In the genomic region with DNA sequence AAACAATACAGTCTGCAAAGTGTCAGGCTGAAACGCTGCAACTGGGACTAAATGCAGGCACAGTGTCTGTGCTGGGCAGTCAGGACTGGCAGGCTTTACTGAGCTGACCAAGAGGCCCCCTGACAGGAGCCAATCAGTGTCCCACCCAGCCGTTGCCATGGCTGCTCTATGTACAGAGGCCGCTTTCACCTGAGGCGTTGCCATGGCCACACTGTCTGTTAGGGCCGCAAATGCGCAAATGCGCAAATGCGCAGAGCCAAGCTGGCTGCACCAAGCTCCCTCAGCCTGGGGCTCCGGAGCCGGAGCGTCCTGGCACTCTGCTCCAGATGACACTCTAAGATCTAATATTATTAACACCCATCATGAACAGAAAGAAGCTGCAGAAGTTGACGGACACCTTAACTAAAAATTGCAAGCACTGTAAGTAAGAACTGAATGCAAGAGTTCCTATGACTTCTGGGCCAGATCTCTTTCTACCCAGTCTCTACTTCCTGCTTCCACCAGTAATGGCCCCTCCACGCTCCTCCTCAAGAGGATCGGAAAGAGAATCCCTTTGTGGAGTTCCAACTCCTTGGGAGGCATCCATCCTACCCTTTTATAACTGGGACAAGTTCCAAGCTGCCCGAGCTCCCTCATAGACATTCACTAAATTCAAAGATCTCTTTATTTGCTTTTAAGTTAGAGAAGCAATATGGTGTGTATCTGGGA, we compare ENCODE assay signal across 9 mouse cellular contexts. TPM values are rescaled to one million over a fixed set of nuclear protein-coding genes. Genes with fewer than 3 reads are reported as not detected.
A peak's percentile ranks its signal among the peaks of the same experiment; 100 is the strongest.
DNase-seq lines count a peak whose midpoint lies in the region; ATAC-seq lines count a peak whose summit lies in the region.
"Had no signal": no experiment of that assay in that cellular context is flagged by ENCODE, and none has a peak within 500 bp of the region (broad histone marks: within the 10 kb centered on the region; RNA-seq: fewer than 3 reads in every experiment).

Gene Efcab1, plus strand, starts transcription at position 214 of the 708 bp plus-strand sequence.

- DNase-seq in cerebellum, postnatal 14 days = peak; percentile 54 to 55
- no peak for DNase-seq in cerebellum, adult 9-10 months
- DNase-seq in adrenal gland, postnatal 25 days = peak; percentile 4
- peak; percentile 48 to 52 for DNase-seq in frontal cortex, postnatal 14 days (ENCODE audit: low spot score in 2 of 2)
- peak; percentile 13 to 38 for DNase-seq in left cerebral cortex, adult 8-10 months (ENCODE audit: low spot score in 2 of 2)
- DNase-seq in spleen, adult 18-20 months = no peak
- DNase-seq in heart, postnatal 25 days (ENCODE audit: low spot score) = no peak

- no peaks in the 10 kb centered on the region for H3K27me3 ChIP-seq in midbrain, embryonic 16.5 days (ENCODE audit: control insufficient read depth, insufficient read depth, low read depth, low read length)

- H3K9me3 ChIP-seq in midbrain, embryonic 16.5 days (replicated peaks; ENCODE audit: control insufficient read depth, low read length, poor library complexity, severe bottlenecking) = no peaks in the 10 kb centered on the region

- 3% methylated on average over 15 of the region's 15 CpGs for WGBS in midbrain, embryonic 16.5 days

- H3K4me2 ChIP-seq in midbrain, embryonic 16.5 days (ENCODE audit: low read length) = peak within 1 kb of the TSS; percentile 40

- peak within 1 kb of the TSS; percentile 82 for H3K27ac ChIP-seq in midbrain, embryonic 16.5 days (ENCODE audit: low read length)

- intact Hi-C loops in heart, postnatal 25 days (cut with DNase I) = no loop called here

- peak within 1 kb of the TSS; percentile 38 for H3K4me3 ChIP-seq in midbrain, embryonic 16.5 days (ENCODE audit: low read depth, low read length)
- H3K4me3 ChIP-seq: erythroblast, embryonic 14.5 days had no signal

- peak within 1 kb of the TSS; percentile 6; the same call in 1 of the 2 replicates for H3K9ac ChIP-seq in midbrain, embryonic 16.5 days (ENCODE audit: low read depth, low read length)

- ATAC-seq in midbrain, embryonic 16.5 days = peak; percentile 100

- peaks cover 6% of the 10 kb centered on the region for H3K4me1 ChIP-seq in midbrain, embryonic 16.5 days (ENCODE audit: control insufficient read depth, insufficient read depth, low read length)

- no peaks in the 10 kb centered on the region for H3K36me3 ChIP-seq in midbrain, embryonic 16.5 days (ENCODE audit: control insufficient read depth, insufficient read depth, low read length)

RNA-seq across cellular contexts. Expression of gene Efcab1, which starts in this region (rescaled TPM):
- 0.86 and 2.0 TPM in 2 replicates for total RNA-seq in adrenal gland, postnatal 25 days (2021)
- total RNA-seq in left cerebral cortex, adult 8-10 months (2022) = 1 to 10 TPM; 4.4 to 5.8 (median 4.5) TPM
- 21.5 and 24.0 TPM in 2 replicates for polyA plus RNA-seq in midbrain, embryonic 16.5 days (2015; fragmentation: Nextera tagmentation; extraction: Ambion mirVana)
- total RNA-seq in heart, postnatal 25 days (2021) = not detected
- polyA plus RNA-seq: erythroblast, embryonic 14.5 days had no signal

Comparison
In these comparisons a context has a peak if more than half of its experiments do, and no peak if none do; other contexts are left out.
1. DNase-seq: peak in cerebellum, postnatal 14 days (2 of 2), adrenal gland, postnatal 25 days (single experiment), frontal cortex, postnatal 14 days (2 of 2) and left cerebral cortex, adult 8-10 months (2 of 2); none in cerebellum, adult 9-10 months (single experiment), spleen, adult 18-20 months (0 of 2) and heart, postnatal 25 days (single experiment).